Mouse (Mus musculus): ENCODE results near the gene Wnk2.

The Wnk2 gene

DNA sequence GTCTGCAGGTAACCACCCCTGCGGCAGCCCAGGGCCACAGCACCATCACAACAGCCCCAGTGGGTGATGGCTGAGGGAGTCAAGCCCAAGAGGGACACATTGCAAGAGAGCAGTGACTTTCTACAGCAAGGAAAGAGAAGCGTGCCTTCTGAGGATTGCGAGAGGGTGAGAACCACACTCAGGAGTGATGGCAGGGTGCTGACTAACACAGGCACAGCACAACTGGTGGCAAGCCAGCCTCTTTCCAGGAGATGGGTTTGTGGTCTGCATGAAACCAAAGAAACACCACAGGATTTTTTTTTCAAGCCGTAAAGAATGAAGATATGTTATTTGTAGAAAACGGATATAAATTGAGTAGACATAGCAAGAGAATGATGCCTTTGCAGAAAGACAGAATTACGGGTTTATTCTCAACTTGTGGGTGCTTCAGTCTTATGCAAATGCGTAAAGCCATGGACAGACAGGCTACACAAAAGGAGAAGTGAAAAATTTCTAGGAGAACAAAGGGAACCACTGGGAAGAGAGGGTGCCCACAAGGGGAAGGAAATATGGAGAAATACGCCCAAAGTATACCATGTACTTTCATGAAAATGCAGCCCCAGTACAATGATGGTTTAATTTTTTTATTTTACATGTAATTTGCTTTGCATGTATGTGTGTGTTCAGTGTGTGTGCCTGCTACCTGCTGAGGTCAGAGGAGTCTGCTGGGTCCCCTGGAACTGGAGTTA is 39.5 kb downstream of the Wnk2 start:
- in situ Hi-C loops (cut with MboI; ENCODE audit: unreplicated experiment in 2 of 2), result no loop called here

DNA sequence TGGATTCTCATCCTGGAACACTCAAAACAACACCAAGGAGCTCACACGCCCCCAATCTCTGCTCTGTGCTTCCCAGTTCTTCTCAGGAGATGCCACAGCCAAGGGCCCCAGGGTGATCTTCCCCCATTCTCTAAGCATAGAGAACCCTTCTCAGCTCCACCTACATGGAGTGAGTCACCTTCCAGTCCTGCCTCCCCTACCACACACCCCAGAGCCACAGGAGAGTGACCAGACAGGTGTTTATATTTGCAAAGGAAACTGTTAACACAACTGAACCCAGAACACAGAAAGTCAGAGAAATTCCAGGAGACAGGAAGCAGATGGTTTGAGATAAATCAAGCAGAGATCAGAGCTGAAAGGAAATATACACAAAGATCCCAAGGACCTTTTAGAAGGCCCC is 43.9 kb downstream of the Wnk2 start:
- in situ Hi-C loops (cut with MboI; ENCODE audit: unreplicated experiment in 2 of 2), result no loop called here

DNA sequence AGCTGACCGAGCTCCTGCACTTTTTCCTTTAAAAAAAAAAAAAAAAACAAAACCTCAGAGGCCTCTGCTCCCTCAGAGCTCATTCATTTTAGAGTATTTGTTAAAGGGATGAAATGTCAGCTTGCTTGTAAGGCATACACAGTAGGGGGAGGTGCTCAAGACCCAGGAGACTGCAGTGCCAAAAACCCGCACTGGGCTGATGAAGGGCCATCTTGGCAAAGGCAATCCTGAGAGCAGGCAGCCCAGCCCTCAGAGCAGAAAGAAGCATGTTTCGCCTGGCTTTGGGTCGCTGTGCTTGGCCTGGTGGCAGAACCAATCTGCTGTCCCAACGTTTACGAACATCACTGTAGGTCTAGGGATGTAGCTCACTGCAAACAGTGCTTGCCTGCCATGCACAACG is 44.6 kb downstream of the Wnk2 start:
- in situ Hi-C loops (cut with MboI; ENCODE audit: unreplicated experiment in 2 of 2), result no loop called here

DNA sequence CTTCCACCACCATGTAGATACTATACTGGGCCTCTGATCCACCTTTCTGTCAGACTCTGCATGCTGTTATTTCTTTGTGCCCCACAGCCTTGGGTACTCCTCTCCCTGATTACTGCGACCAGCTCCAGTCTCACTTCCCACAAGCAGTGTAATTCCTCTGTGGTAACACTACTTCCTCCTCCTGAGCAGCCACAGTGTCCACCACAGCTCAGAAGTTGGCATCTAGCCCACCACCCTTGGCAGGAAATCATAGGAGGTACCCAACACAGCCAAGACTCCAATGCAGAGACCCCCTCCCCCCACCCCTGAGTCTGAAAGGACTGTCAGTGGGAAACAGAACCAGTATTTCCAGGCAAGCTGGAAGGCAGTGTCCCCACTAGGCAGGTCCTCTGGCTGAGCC is 47.4 kb downstream of the Wnk2 start:
- in situ Hi-C loops (cut with MboI; ENCODE audit: unreplicated experiment in 2 of 2), result no loop called here

DNA sequence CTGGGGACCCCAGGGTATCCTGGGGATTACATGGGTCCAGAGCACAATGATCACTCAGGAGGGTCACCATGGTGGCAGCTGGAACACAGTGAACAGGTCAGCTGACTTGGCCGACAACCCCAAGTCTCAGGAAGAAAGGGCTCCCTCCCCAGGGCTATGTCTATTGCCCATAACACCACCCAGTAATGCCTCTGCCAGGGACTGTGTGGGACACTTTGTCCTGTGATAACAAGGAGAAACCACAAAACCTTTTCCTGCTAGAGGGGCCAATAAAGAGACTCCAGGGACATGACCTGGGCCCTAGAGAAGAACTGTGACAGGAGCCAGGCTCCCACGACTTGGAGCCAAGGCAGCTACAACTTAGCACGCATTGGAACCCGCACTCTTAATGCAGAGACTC is 51.0 kb downstream of the Wnk2 start:
- in situ Hi-C loops (cut with MboI; ENCODE audit: unreplicated experiment in 2 of 2), result no loop called here

DNA sequence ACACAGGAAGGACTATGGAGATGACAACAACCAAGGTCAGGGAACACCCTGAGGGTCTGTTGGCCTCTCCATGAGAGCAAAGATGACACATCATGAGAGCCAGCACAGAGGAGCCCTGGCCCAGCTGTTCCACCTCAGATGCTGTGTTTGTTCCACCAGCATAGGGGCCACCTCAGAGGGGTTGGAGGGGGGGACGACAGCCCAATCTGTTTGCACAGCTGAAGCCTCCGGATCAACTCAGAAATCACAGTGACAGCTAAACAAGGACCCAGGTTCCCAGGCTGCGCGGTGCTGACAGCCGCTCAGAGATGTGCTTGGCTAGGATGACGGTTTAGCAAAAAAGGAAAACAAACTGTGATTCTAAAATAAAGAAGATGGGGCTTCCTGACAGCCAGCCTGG is 53.1 kb downstream of the Wnk2 start:
- in situ Hi-C loops (cut with MboI; ENCODE audit: unreplicated experiment in 2 of 2), result no loop called here

DNA sequence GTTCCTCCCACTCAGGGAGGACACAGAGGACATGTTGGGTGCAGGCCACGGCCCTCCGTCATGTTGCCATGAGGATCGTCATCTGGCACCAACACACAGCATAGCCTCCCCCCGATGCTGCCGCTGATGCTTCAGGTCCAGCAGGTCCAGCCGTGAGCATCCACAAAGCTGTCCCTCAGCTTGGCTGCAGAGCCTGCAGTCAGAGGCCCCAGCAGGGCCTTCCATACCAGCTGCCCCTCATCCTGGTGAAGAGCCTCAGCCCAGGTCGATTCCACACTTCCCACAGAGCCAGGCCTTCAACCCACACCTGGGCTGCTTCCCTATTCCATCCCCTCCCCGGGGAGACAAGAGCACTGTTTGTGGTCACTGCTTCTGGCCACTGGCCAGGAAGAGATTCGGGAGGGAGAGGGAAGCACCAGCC is 54.3 kb downstream of the Wnk2 start:
- in situ Hi-C loops (cut with MboI; ENCODE audit: unreplicated experiment in 2 of 2), result no loop called here

DNA sequence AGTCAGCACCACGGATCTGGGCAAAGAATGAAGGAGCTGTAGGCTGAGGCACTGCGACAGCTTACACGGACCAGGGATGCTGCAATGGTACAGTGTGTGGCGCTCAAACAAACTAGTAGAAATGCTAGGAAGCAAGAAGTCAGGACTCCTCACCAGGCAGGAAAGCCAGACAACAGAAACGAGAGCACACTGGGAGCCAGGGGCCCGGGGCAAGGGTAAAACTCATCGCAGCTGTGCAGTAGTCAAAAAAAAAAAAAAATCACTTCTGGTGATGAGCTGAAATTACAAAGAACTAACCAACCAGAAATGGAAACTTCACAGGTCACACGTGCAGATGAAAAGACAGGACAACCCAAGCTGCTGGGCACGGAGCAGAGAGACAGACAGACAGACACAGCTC is 55.2 kb downstream of the Wnk2 start:
- in situ Hi-C loops (cut with MboI; ENCODE audit: unreplicated experiment in 2 of 2), result no loop called here

DNA sequence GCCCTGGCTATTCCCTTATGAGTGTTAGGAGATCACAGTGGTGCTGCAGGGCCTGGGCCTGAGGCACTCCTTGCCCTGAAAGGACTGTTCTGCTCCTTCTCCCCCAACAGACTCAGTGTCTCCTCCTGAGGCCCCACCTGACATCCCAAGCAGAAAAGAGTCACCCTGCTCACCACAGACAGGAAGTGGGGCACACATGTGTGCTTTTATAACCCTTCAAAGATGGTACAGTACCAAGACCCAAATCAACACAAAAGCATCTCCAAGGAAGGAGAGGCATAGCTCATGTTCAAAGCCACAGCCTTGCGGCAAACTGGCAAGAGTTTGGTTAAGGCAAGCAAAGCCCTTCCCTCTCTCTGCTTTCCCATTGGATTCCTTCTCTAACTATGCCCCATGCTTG is 57.6 kb downstream of the Wnk2 start:
- in situ Hi-C loops (cut with MboI; ENCODE audit: unreplicated experiment in 2 of 2), result no loop called here

DNA sequence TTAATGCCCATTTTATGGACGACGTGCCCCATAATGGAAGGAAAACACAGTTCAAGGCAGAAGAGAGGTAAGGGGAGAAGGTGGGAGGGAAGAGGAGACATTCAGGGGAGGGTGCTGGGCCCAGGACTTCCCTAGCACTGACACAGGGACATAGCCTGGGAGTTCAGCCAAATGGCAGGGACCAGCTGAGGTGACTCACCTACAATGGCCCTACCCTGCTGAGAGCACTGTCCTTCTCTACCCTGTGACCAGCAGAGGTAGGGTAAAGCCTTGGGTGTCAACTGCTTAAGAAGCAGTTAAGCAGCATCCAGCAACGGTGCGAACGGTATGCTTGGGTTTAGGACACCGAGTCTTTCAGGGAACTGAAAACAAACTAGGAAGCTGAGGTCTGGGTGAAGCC is 58.9 kb downstream of the Wnk2 start:
- in situ Hi-C loops (cut with MboI; ENCODE audit: unreplicated experiment in 2 of 2), result no loop called here

DNA sequence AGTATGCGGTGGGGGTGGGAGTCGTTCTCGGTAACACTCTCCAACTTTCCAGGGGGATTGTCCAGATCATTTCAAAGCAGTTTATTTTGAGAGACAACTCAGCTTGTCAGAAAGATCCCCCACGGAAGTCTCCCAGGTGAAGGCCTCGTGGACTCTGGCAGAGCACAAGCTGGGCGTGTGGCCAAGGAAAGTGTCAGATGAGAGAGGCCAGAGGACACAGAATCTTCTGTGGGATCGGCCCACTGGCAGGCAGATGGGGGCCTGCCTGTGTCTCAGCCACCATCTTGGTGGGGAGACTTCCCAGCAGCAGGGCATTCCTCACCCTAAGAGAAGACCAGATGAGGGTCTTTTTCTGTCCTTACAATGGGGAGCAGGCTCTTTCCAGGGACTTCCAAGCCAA is 60.4 kb downstream of the Wnk2 start:
- in situ Hi-C loops (cut with MboI; ENCODE audit: unreplicated experiment in 2 of 2), result no loop called here

DNA sequence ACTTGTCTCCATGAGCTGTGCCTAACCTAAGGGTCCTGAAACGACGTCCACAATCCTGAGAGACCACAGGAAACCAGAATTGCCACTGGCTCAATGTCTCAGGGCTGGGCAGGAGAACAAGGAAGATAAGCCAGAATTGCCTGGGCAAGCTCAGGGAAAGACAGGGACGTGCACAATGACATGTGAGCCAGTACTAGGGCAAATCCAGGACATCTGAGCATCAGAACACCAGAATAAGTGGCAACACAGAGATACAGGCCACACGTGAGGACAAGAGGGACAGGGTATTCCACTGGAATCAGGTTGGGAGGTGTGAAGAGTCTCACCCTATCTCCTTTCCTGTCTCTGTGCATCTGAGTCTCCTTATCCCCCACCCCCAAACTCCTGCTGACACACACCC is 61.4 kb downstream of the Wnk2 start:
- in situ Hi-C loops (cut with MboI; ENCODE audit: unreplicated experiment in 2 of 2), result no loop called here

DNA sequence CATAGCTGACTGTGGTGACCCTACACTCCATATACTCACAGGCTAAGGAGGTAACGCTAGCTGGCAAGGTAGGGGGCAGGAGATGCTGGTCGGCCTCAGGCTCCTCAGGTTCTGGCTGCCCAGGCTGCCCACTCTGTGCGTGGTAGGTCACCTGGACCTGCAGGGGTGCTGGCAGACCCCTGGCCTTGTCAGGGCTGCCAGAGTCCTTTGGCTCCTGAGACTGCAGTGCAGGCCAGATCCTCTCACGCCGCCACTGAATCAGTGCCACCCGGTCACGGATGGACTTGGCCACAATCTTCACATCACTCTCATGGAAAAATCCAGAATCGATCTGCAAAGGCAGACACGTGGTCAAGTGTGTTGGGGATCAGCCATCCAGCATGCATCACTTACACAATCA is 62.6 kb downstream of the Wnk2 start:
- in situ Hi-C loops (cut with MboI; ENCODE audit: unreplicated experiment in 2 of 2), result no loop called here

DNA sequence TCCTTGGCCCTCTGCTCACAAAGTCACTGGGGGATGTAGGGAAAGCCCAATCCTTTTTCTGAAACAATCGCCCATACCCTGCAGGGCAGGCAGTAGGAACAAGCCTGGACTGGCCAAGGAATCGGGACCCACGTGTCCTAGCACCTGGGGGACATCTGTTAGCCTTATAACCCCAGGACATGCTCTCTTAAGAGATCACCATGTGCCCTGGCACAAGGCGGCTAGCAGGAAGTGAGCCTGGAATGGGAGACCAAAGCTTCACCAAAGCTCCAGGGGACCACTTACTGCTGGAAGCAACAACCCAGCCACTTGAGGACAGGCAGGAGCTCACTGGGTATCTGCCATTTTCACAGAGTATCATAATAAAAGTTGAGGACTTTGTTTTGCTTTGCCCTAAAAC is 63.0 kb downstream of the Wnk2 start:
- in situ Hi-C loops (cut with MboI; ENCODE audit: unreplicated experiment in 2 of 2), result no loop called here

DNA sequence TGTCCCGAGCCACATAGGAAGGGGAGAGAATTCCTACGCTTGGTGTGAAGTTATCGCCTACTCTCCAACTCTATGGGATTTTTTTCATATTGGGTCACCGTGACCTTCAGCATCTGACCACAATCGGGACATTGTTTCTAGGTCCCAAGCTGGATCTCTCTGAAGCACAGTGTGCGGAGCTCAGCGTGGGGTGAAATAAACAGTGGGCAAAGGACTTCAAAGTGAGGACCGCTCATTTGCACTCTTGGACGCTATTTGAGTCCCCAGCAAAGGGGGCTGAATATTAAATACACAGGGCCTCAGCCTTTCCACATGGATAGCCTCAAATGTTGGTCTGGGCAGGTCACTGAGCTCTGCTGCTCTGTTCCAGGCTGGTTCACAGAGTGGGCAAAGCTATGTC is 63.9 kb downstream of the Wnk2 start:
- in situ Hi-C loops (cut with MboI; ENCODE audit: unreplicated experiment in 2 of 2), result no loop called here

DNA sequence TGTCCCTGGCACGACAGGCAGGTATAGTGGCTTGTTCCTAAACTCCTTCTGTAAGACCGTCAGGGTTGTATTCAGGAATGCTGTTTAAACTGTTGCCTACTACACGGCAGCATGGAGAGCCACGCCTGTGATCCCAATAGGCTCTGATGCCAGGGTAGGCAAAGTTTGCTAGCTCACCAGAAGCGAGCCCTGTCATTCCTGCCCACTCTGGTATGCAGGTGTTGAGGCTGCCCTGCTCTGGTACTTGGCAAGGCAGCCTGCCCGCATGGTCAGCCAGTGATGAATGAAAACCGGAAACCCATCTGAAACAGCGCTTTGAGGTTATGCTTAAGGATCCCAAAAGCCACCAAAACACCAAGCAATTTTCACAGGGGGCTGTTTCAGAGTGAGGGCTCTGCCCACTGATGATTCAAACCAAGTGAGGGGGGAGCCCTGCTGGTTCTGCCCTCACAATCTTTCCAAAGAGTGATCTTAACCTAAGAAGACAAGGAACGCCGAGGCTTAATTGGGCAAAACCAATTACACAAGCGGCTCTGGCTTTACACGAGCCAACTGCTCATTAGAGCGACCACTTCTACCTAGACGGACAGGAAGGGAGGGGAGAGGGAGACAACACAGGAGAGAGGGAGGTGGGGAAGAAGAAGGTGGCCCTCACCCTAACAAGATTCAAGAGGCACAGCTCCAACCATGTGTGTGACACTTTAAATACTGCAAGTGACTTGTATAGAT is 65.5 kb downstream of the Wnk2 start:
- in situ Hi-C loops (cut with MboI; ENCODE audit: unreplicated experiment in 2 of 2), result no loop called here

DNA sequence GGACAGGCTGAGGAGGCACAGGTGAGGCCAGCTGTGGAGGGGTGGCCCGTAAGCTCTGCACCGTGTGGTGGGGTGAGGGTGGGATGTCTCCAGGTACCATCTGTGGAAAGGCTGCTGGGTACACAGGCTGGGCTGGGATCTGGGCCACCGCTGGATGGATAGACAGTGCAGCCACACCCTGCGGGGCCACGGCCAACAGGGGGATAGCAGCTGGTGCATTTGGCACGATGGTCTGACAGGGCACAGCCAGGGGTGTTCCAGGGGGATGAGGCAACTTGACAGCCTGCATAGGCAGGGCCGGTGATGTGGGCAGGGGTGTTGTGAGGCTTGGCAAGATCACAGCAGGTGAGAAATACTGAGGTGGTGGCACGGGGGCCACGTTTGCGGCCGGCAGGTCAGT is 71.6 kb downstream of the Wnk2 start:
- in situ Hi-C loops (cut with MboI; ENCODE audit: unreplicated experiment in 2 of 2), result no loop called here

DNA sequence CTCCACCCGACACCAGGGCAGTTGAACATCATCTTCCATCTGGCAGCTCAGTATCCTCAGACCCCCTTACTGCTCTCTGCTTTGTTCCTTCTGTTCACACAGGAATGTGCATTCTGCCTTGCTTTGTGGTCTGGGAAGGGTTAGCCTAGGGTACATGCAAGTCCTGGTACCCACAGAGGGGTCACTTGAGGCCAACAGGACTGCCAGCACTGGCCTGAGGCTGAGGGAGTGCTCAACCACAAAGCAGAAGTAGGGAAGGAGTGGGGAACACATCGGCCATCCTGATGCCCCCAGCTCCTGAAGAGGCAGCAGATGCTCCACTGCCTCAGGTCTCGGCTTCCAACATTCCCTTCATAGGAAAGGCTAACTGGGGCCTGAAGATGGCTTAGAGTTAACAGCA is 72.4 kb downstream of the Wnk2 start:
- in situ Hi-C loops (cut with MboI; ENCODE audit: unreplicated experiment in 2 of 2), result no loop called here

DNA sequence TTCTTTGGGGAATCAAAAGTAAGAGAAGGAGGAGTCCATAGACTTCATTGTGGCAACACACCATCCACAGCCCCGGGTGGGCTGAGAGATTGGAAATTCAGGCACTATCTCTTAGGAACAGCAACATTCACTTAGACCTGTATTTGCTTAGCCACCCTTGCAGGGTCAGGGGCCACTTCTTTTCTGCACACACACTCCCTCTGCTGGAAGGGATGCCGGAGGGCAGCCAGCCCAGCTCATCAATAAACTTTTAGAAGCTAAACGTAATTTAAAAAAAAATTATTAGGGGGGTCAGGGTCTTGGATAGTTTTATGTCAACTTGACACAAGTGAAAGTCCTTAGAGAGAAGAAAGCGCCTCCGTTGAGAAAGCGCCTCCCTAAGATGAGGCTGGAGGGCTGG is 74.5 kb downstream of the Wnk2 start:
- in situ Hi-C loops (cut with MboI; ENCODE audit: unreplicated experiment in 2 of 2), result no loop called here

DNA sequence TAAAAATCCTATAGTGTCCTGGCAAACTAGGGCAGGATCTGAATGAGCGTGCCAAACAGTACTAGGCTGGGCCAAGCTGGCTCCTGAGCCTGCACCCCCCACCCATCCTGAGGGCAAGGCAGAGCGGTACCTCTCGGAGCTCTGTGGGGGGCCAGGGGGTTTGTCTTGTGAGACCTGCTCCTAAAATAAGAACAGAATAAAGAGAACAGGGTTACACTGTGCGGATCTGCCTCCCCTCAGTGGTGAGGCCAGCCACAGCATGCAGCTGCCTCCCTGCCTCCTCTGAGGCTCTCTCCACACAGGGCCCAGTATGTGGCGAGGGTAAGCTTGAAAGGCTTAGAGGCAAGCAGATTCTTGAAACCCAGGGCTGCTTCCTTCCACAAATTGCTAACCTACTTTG is 76.0 kb downstream of the Wnk2 start:
- in situ Hi-C loops (cut with MboI; ENCODE audit: unreplicated experiment in 2 of 2), result no loop called here

DNA sequence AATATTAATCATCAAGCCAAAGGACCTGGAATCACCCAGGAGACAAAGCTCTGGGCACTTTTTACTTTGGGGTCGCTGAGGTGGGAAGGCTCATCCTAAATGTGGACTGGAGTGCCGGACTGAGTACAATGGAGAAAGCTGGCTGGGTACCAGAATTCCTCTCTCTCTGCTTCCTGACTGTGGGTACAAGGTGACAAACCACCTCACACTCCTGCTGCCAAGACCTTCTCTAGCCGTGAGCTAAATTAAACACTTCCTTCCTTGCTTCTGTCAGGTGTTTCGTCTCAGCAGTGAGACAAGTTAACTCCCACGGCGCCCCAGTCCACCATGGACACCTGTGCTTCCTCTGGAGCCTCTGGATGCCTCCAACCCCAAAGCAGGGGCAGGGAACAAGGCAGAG is 77.8 kb downstream of the Wnk2 start:
- in situ Hi-C loops (cut with MboI; ENCODE audit: unreplicated experiment in 2 of 2), result no loop called here

DNA sequence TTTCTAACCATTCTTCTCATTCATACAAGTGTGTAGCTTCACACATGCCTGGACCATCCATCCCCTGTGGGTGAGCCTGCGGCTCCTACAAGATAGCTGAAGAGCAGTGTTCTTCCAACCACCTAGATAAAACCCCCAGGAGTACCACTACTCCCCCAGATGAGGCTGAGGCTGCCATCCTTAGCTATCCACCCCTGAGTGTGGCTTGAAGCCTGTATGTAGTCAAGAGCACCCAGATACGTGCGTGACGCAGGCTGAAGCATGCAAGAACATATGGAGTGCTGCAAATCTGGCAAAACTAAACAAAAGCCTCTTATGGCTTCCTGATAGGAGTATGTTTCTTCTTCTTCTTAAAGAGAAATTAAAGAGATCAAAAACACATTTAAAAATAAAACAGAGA is 78.4 kb downstream of the Wnk2 start:
- in situ Hi-C loops (cut with MboI; ENCODE audit: unreplicated experiment in 2 of 2), result no loop called here

DNA sequence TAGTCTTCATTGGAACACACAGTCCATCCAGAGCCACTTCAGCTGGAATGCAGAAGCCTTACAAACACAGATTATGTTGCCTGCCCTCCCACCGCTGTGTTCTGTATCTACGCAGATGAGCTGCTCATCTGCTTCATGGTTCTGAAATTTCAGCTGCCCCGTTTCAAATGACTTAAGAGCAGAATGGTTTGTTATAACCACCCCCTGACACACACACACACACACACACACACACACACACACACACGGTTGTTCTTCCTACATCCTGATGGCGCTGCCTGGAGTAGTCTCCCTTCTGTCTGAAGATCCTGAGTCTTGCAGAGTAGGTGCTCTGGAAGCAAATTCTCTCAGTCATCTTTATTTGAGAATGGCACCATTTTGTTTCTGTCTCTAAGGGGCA is 83.6 kb downstream of the Wnk2 start:
- in situ Hi-C loops (cut with MboI; ENCODE audit: unreplicated experiment in 2 of 2), result no loop called here

Measured in v-Abl transformed pro-B cells (cell line).